Mouse (Mus musculus): ENCODE data around the gene Snap91.

Snap91 gene

GRCm38 (mm10) chr9:86880113-86880972, at the start of gene Snap91:
Gene Snap91 (minus strand): TSS chr9:86880654.
- DNase-seq (ENCODE audit: low spot score): peak; percentile 74

- DNase-seq (ENCODE audit: low spot score): no peak
Observed at GRCm38 (mm10) chr9:86926519-86926918, 46.1 kb upstream of the Snap91 start.

GRCm38 (mm10) chr9:86925688-86926087, 45.2 kb upstream of the Snap91 start:
- peak; percentile 10 for DNase-seq (ENCODE audit: low spot score)

GRCm38 (mm10) chr9:86922430-86922829, 42.0 kb upstream of the Snap91 start:
- DNase-seq (ENCODE audit: low spot score): no peak

- no peak for DNase-seq (ENCODE audit: low spot score)
Observed at GRCm38 (mm10) chr9:86916543-86916942, 36.1 kb upstream of the Snap91 start.

- DNase-seq (ENCODE audit: low spot score): no peak
Observed at GRCm38 (mm10) chr9:86899502-86900199, 19.2 kb upstream of the Snap91 start.

- peak; percentile 44 for DNase-seq (ENCODE audit: low spot score)
Observed at GRCm38 (mm10) chr9:86879216-86880112, 990 bp downstream of the Snap91 start.

GRCm38 (mm10) chr9:86878716-86879115, 1.7 kb downstream of the Snap91 start:
- DNase-seq (ENCODE audit: low spot score): no peak

- DNase-seq (ENCODE audit: low spot score): no peak
Observed at GRCm38 (mm10) chr9:86873681-86874080, 6.8 kb downstream of the Snap91 start.

GRCm38 (mm10) chr9:86869586-86870338, 10.7 kb downstream of the Snap91 start:
- DNase-seq (ENCODE audit: low spot score): no peak

GRCm38 (mm10) chr9:86858101-86858500, 22.4 kb downstream of the Snap91 start:
- DNase-seq (ENCODE audit: low spot score): no peak

GRCm38 (mm10) chr9:86857626-86858025, 22.8 kb downstream of the Snap91 start:
- DNase-seq (ENCODE audit: low spot score): no peak

GRCm38 (mm10) chr9:86852861-86853260, 27.6 kb downstream of the Snap91 start:
- no peak for DNase-seq (ENCODE audit: low spot score)

- DNase-seq (ENCODE audit: low spot score): no peak
Observed at GRCm38 (mm10) chr9:86851689-86852088, 28.8 kb downstream of the Snap91 start.

- no peak for DNase-seq (ENCODE audit: low spot score)
Observed at GRCm38 (mm10) chr9:86850452-86851207, 29.8 kb downstream of the Snap91 start.

- no peak for DNase-seq (ENCODE audit: low spot score)
Observed at GRCm38 (mm10) chr9:86843747-86844353, 36.6 kb downstream of the Snap91 start.

GRCm38 (mm10) chr9:86829792-86830191, 50.7 kb downstream of the Snap91 start:
- no peak for DNase-seq (ENCODE audit: low spot score)

GRCm38 (mm10) chr9:86829034-86829433, 51.4 kb downstream of the Snap91 start:
- peak; percentile 21 for DNase-seq (ENCODE audit: low spot score)

GRCm38 (mm10) chr9:86819366-86819765, 61.1 kb downstream of the Snap91 start:
- no peak for DNase-seq (ENCODE audit: low spot score)

GRCm38 (mm10) chr9:86817673-86818072, 62.8 kb downstream of the Snap91 start:
- no peak for DNase-seq (ENCODE audit: low spot score)
